Mouse (Mus musculus): ENCODE results near the gene Ssmem1. TPM values are rescaled to one million over a fixed set of nuclear protein-coding genes. Genes with fewer than 3 reads are reported as not detected.

The Ssmem1 gene
- total RNA-seq (2018; cell fraction: chromatin; rRNA removed) = not detected
- total RNA-seq (2018; cell fraction: cytosol; rRNA removed) = under 1 TPM in 5 of 26 experiments, not detected in 21; 0.10 to 0.26 (median 0.15) TPM
- total RNA-seq (2018; cell fraction: nucleus; rRNA removed) = under 1 TPM in 2 of 26 experiments, not detected in 24; 0.36 to 0.55 TPM
- not detected in 3 replicates for polyA plus RNA-seq (2018)

DNA sequence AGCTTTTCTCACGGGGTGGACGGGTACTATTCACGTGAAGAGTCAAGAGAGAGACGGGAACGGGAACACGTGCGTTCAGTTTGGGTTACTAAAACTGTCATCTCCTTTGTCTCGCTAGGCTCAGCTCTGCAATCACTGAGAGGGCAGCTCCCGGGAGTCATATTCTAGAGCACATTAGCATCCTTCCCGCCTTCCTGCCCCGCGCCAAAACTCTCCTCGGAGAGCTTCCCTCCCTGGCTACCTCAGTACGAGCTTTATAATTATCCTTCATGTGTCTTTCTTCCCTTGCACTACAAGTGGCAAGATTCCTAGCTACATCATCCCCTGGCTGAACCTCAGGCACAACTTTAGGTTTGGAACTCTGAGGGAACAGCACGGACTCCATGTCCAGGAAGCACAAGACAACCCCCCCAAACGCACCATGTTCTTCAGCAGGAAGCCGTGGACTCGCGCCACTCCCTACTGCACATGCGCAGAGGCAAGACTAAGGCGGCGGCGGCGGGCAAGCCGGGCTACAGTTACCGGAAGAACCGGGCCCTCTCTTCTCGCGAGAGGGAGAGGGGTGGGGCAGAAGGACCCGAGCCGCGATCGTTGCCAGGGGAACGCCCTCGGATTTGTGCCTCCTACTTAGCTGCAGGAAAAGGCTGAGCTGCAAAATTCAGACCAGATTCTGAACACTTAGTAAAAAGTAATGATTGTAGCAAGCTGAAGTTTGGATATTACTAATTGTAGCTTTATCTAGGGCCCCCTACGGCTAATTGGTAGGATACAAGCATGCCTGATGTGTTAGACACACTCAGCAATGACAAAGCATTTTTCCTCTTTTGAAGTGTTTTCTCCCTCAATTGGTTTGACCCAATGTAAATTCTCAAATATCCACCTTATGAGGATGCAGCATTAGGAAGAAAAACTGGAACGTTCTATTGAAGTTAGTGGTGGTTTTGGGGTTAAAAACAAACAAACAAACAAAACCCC is at the start of gene Ssmem1, which contains the start of gene Tmem209:
Ssmem1 (plus strand) TSS at position 585 of the 975 bp plus-strand sequence.
Tmem209 (minus strand) TSS at position 519 of the 975 bp plus-strand sequence.
- Histone ChIP-seq H3K36me3 (ENCODE audit: inconsistent target) (peaks cover 16% of the 10 kb centered on the region; the same call in 1 of the 2 replicates), H3K4me3 (ENCODE audit: inconsistent target) (peak within 1 kb of the TSS; percentile 96), H3K27ac (peak within 1 kb of the TSS; percentile 90), H3K79me2 (ENCODE audit: inconsistent target) (no peaks in the 10 kb centered on the region)
- WGBS (ENCODE audit: missing documents) = under 1% methylated on average over 37 of the region's 37 CpGs

DNA sequence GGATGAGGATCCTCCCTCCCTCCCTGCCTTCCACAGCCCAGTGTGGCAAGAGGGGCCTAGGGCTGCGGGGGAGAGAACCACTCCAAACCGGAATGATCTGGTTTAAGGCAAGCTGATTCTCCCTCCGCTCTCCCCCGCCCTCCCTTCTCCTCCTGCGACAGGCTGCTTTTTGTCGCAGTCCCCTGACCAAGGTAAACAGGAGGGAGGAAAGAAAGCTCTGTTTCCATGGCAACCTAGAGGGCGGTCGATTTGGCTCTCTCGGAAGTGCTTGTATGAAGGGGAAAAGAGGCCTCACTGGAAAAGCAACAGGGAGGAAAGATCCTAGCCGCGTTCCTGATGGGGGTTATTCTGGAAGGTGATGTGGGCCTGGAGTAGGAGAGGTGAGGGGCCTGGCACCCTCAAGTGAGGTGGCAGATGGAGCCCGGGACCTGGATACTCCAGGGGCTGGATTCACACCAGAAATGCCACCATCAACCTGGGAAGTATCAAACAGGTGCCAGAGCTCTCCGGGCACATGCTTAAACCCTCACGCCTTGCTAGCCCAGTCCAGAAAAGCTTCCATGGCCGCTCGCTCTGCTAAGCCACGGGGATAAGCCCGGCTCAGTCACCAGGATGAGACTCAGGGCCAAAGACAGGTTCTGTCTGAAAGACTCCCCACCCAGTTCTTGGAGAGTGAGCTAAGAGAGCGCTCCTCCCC is 48.8 kb upstream of the Ssmem1 start:
- WGBS (ENCODE audit: missing documents) = 51% methylated on average over 19 of the region's 19 CpGs
- no peaks in the 10 kb centered on the region for H3K79me2 ChIP-seq (ENCODE audit: inconsistent target)
- H3K4me3 ChIP-seq (ENCODE audit: inconsistent target) = no peak overlapping the region
- no peak overlapping the region for H3K27ac ChIP-seq
- H3K36me3 ChIP-seq (ENCODE audit: inconsistent target) = no peaks in the 10 kb centered on the region

DNA sequence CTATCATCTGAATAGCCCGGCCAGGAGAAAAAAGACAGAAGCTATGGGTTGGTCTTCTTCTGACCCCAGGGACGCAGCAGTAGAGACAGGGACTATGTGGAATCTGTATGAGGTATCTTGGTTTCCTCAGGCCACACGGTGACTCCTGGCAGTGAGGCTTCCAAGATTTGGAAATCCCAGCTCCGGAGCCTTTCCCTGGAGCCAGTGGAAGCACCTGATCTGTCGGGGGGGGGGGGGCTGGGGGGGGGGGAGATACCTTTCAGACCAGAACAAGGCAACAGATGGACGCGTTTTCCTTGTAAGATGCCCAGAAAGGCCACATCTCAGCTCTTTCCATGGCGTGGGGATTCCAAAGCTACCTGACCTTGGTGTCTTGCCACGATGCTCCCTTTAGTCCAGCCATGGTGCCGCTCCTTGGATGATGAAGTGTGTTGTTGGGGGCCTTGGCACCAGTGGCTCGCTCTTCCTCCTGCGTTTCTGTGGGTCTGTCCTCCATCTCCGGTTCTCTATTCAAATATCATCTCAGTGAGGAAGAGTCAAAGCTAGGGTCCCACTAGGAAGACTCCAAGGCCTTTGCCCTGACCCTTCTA is 47.8 kb upstream of the Ssmem1 start:
- WGBS (ENCODE audit: missing documents) = 96% methylated on average over 9 of the region's 13 CpGs
- H3K27ac ChIP-seq = no peak overlapping the region
- no peak overlapping the region for H3K4me3 ChIP-seq (ENCODE audit: inconsistent target)

DNA sequence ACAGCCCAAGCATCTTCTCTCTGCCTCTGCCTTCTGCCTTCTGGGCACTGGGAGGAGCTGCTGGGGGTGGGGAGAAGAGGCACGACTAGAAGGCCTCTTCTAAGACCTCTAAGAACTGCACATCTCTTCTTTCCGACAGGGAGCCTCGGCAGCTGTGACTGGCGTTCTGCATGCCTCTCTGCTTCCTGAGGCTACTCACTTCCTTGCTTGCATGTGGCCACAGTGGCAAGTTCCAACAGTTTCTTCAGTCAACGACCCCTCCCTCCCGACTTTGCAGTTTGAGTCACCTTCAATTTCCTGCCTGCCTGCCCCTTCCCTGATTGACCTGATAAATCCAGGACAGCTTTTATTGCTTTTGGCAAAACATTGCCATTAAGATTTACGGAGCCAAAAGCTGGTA is 46.8 kb upstream of the Ssmem1 start:
- Histone ChIP-seq H3K27ac (no peak overlapping the region), H3K36me3 (ENCODE audit: inconsistent target) (no peaks in the 10 kb centered on the region), H3K79me2 (ENCODE audit: inconsistent target) (no peaks in the 10 kb centered on the region), H3K4me3 (ENCODE audit: inconsistent target) (no peak overlapping the region)
- WGBS (ENCODE audit: missing documents) = 28% methylated on average over 7 of the region's 7 CpGs

More for the DNA sequence above, 47.8 kb upstream of the Ssmem1 start:
- no peaks in the 10 kb centered on the region for H3K36me3 ChIP-seq (ENCODE audit: inconsistent target)
- no peaks in the 10 kb centered on the region for H3K79me2 ChIP-seq (ENCODE audit: inconsistent target)

DNA sequence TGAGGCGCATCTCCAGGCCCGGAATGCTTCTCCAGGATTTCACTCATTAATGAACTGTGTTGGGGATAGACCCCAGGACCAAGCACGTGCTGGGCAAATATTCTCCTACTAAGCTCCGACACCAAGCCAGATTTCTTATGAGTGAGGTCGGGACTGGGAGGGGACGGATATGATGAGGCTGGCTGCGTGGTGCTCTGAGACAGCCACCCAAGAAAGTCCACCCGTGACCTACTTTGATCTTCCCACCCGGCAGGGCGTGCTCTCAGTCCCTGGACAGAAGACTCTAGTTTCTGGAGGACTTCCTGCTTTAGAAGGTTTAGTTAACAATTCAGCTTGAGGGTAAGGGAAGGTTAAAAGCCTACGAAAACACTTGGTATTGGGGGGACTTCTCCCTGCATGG is 44.1 kb upstream of the Ssmem1 start:
- Histone ChIP-seq H3K36me3 (ENCODE audit: inconsistent target) (no peaks in the 10 kb centered on the region), H3K27ac (no peak overlapping the region), H3K79me2 (ENCODE audit: inconsistent target) (no peaks in the 10 kb centered on the region), H3K4me3 (ENCODE audit: inconsistent target) (no peak overlapping the region)
- 91% methylated on average over 11 of the region's 11 CpGs for WGBS (ENCODE audit: missing documents)

DNA sequence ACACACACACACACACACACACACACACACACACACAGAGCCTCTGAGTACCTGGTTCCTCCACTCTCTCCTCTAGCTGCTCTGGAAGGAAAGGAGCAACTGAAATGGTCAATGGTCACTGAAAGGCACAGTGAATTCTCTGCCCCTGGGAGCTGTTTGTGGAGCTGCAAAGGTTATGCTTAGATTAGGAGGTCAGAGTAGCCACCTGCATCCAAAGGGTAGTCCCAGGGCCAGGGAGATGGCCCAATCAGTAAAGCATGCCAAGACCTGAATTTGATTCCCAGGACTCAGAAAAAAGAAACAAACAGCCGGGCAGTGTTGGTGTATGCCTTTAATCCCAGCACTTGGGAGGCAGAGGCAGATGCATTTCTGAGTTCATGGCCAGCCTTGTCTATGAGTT is 41.6 kb upstream of the Ssmem1 start:
- no peak overlapping the region for H3K27ac ChIP-seq
- no peak overlapping the region for H3K4me3 ChIP-seq (ENCODE audit: inconsistent target)
- 86% methylated on average over 1 of the region's 1 CpGs for WGBS (ENCODE audit: missing documents)
- no peaks in the 10 kb centered on the region for H3K36me3 ChIP-seq (ENCODE audit: inconsistent target)
- no peaks in the 10 kb centered on the region for H3K79me2 ChIP-seq (ENCODE audit: inconsistent target)

DNA sequence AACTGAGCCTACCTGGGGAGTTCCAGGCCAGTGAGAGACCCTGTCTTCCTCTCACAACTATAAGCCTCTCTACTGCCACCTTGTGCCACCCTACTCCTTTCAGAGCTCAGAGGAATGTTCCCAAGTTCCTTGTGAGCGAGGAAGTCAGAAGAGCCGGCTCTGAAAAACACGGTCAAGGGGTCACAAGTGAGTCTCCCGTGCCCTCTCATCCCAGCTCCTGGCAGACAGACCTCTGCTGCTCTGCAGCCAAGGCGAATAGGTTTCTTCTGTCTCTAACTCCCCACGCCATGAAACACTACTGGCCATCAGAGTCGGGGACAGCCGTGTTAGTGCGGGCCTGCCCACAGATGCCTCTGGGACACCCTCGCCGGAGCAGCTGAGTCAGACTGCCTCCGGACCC is 41.0 kb upstream of the Ssmem1 start:
- no peaks in the 10 kb centered on the region for H3K79me2 ChIP-seq (ENCODE audit: inconsistent target)
- WGBS (ENCODE audit: missing documents) = 62% methylated on average over 12 of the region's 12 CpGs
- no peaks in the 10 kb centered on the region for H3K36me3 ChIP-seq (ENCODE audit: inconsistent target)
- no peak overlapping the region for H3K27ac ChIP-seq
- no peak overlapping the region for H3K4me3 ChIP-seq (ENCODE audit: inconsistent target)

DNA sequence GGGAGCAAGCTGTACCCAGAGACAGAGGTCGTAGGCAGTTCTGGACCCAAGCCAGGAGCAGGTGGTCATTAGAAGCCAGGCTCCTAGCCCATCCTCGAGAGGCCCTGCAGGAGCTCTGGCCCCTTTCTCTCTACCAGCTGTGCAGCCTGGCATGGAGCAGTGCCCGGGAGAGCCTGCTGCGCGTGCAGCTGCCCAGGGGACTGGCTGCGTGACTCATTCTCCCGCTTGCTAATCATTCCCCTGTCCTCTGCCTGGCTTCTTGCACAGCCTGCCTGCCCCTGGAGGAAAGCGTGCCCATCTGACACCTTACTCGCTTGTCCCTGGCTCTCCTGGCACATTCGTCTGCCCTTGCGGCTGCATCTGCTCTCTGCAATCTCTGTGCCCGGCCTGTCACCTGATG is 40.3 kb upstream of the Ssmem1 start:
- H3K36me3 ChIP-seq (ENCODE audit: inconsistent target) = no peaks in the 10 kb centered on the region
- H3K4me3 ChIP-seq (ENCODE audit: inconsistent target) = no peak overlapping the region
- no peaks in the 10 kb centered on the region for H3K79me2 ChIP-seq (ENCODE audit: inconsistent target)
- no peak overlapping the region for H3K27ac ChIP-seq
- WGBS (ENCODE audit: missing documents) = 95% methylated on average over 12 of the region's 12 CpGs

DNA sequence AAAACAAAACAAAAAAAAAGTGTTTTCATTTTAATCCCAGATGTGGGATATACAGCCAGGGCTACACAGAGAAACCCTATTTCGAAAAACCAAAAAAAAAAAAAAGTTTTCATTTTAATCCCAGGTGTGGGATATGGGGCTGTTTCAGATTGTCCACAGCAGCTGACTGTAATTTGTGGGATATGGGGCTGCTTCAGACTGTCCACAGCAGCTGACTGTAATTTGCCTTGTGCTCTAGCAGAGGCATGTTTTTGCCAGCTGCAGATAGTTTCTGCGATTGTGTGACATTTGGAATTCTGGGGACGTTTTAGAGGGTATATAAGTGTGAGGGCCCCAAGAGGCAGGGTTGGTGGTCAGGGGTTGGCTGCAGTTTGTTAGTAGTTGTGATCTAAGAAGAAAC is 37.9 kb upstream of the Ssmem1 start:
- WGBS (ENCODE audit: missing documents) = 97% methylated on average over 3 of the region's 3 CpGs
- Histone ChIP-seq H3K36me3 (ENCODE audit: inconsistent target) (no peaks in the 10 kb centered on the region), H3K79me2 (ENCODE audit: inconsistent target) (no peaks in the 10 kb centered on the region), H3K4me3 (ENCODE audit: inconsistent target) (no peak overlapping the region), H3K27ac (no peak overlapping the region)

DNA sequence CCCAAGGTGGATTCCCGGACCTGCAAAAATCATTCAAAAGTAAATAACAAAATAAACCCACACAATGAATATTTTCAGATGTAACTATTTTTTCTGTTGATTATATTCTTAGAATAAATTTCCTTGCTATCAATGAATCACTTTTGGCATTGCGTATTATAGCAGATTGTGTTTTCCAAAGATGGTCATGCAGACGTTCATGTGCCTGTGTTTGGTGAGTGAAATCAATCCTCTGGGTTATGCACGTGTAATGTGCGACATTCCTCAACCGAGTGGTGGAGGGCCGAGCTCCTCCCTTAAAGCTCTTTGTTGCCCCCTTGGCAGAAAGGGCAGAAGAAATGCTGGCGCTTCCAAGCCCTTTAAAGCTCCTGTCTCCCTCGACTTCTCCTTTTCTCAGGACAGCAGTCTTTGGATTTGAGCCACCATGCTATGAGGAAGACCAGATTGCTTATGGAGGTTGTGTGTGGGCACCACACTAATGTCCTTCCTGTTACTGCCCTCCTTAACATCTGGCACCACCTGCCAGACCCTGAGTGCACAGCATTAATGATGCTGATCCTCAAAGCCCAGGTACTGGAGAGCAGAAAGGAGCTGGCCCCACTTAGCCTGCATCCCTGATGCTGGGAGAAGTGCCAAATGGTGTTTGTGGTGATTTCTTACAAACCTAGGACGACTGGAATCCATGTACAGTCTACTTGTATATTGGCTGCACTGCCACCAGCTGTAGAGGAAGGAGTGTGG is 33.5 kb upstream of the Ssmem1 start:
- Histone ChIP-seq H3K27ac (no peak overlapping the region), H3K79me2 (ENCODE audit: inconsistent target) (no peaks in the 10 kb centered on the region), H3K4me3 (ENCODE audit: inconsistent target) (no peak overlapping the region), H3K36me3 (ENCODE audit: inconsistent target) (peaks cover 22% of the 10 kb centered on the region)
- WGBS (ENCODE audit: missing documents) = 72% methylated on average over 10 of the region's 10 CpGs

DNA sequence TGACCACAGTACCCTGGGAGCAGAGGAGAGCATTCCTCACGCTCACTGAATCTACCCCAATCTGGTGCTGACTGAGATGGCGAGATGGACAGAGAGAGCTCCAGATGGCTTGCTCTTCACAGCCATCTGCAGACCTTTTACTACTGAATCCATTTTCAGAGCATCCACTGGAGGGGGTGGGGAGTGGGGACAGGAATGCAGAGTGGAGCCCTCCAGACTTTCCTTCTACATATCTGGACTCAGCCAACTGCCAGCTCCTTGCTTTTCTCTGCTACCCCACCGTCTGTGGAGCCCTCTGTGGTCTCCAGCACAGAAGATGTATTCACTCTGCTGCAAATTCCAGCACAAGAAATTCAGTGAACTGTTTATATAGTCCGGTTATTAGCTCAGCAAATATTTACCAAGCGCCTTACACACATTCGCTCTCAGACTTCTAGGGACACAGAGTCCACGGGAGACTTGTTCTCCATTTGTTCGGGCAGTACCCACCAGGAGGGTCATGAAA is 32.4 kb upstream of the Ssmem1 start:
- peaks cover 32% of the 10 kb centered on the region for H3K36me3 ChIP-seq (ENCODE audit: inconsistent target)

DNA sequence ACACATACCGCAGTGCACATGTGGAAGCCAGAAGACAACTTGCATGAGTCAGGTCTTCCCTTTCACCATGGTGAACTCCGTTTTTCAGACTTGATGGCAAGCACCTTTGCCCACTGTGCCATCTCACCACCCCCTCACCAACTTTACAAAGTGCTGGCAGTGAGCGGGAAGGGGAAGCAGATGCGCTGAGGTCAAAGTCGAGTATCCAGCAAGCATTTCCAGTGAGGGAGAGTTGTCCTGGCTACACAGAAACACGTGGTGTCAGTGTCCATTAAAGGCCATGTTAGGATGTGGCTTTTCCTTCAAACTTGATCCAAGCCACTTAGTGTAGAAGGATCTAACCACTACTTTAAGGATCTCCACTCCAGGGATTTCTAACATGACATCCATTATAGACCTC is 31.9 kb upstream of the Ssmem1 start:
- WGBS (ENCODE audit: missing documents) = 94% methylated on average over 6 of the region's 6 CpGs

More for the DNA sequence above, 32.4 kb upstream of the Ssmem1 start:
- H3K79me2 ChIP-seq (ENCODE audit: inconsistent target) = no peaks in the 10 kb centered on the region
- H3K27ac ChIP-seq = no peak overlapping the region
- no peak overlapping the region for H3K4me3 ChIP-seq (ENCODE audit: inconsistent target)
- 92% methylated on average over 8 of the region's 8 CpGs for WGBS (ENCODE audit: missing documents)

DNA sequence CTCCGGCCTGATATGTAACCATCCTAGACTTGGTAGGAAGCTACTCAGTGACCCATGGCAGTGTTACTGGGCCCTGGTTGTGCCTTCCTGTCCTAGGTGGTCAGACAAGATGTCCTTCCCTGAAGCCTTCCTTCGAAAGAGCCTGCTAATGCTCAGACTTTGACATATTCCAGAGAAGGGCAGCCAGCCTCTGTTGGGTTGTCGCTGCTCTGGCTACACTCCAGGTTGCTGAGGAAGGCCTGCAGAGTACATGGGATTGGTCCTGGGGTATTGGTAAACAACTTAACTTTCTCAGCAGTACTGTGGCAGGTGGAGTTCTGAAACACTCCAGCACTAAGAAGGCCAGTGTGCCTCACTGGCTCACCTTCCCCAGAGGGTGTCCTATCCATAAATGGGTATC is 30.2 kb upstream of the Ssmem1 start:
- Histone ChIP-seq H3K27ac (no peak overlapping the region), H3K4me3 (ENCODE audit: inconsistent target) (no peak overlapping the region), H3K79me2 (ENCODE audit: inconsistent target) (no peaks in the 10 kb centered on the region), H3K36me3 (ENCODE audit: inconsistent target) (peaks cover 53% of the 10 kb centered on the region)
- WGBS (ENCODE audit: missing documents) = 97% methylated on average over 3 of the region's 3 CpGs

More for the DNA sequence above, 31.9 kb upstream of the Ssmem1 start:
- no peak overlapping the region for H3K27ac ChIP-seq
- H3K36me3 ChIP-seq (ENCODE audit: inconsistent target) = peaks cover 37% of the 10 kb centered on the region
- H3K79me2 ChIP-seq (ENCODE audit: inconsistent target) = no peaks in the 10 kb centered on the region
- H3K4me3 ChIP-seq (ENCODE audit: inconsistent target) = no peak overlapping the region

DNA sequence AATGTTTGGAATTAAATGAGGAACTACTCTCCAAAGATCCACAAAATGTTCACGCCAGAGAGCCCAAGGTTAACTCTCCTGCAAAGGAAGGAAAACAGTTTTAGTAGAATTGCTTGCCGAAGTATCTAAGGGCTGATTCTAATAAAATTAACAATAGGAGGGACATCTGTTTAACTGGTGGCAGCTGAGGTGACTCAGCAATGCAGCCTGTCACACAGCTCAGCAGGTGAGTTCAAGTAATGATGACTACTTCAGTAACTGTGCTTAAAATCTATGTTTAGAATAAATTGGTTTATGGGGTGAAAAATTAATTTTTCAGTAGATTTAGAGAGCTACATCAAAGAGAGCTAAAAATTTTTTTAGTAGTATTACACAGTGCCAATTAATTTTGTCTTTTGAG is 26.7 kb upstream of the Ssmem1 start:
- no peaks in the 10 kb centered on the region for H3K79me2 ChIP-seq (ENCODE audit: inconsistent target)
- WGBS (ENCODE audit: missing documents) = 95% methylated on average over 2 of the region's 2 CpGs
- no peak overlapping the region for H3K27ac ChIP-seq
- H3K36me3 ChIP-seq (ENCODE audit: inconsistent target) = peaks cover 86% of the 10 kb centered on the region
- H3K4me3 ChIP-seq (ENCODE audit: inconsistent target) = no peak overlapping the region

Measured in macrophage (primary cell).